Mouse (Mus musculus) frontal cortex, adult 2 months (tissue): ENCODE measurements at regions not wholly inside any gene's neighbourhood (a gene's known extent, or its start where the extent isn't known, plus 50 kb on each side); places are given as distances from the start of the nearest gene placed in this dataset.

Experiments used
- DNase-seq, 2 experiments: peaks; one replicate each; pipeline ENCODE4 v3.0.0; 2022; ENCODE audit warnings: low spot score in 1 of 2; ENCODE audit errors: extremely low spot score in 1 of 2

- DNase-seq: no peak
These were observed 1817.9 kb upstream of the Tmeff2 start for GRCm38 (mm10) chr1:49082555-49082954.

- peak in 1 of 2 experiments; percentile 10 for DNase-seq
These were observed 1800.9 kb upstream of the Tmeff2 start for GRCm38 (mm10) chr1:49099573-49099972.

GRCm38 (mm10) chr1:49109090-49109489 is 1791.4 kb upstream of the Tmeff2 start:
- DNase-seq: no peak

- no peak for DNase-seq
These were observed 1790.9 kb upstream of the Tmeff2 start for GRCm38 (mm10) chr1:49109511-49109910.
